Mouse (Mus musculus) heart, postnatal 14 days (tissue): ENCODE data around the gene Nop58. TPM values are rescaled to one million over a fixed set of nuclear protein-coding genes. Genes with fewer than 3 reads are reported as not detected.
"Not testable (repeated sequence)": the region's sequence is repeated elsewhere in the genome, so short reads cannot be mapped to it uniquely, and the experiment has no call there.

Experiments used
- DNase-seq, 2 experiments: peaks; one replicate each; pipeline ENCODE4 v3.0.0; 2021 to 2022
- intact Hi-C: fragments of 180-260 bp; cut with DNase I; formaldehyde crosslinking; loops from one replicate; pipeline ENCODE4 v1.15.1; 2025
- long read RNA-seq, 2 experiments: library from polyadenylated mRNA; stranded (forward); transcript quantifications; one replicate each; pipeline ENCODE4 v2.0.0; 2021
- total RNA-seq, 2 experiments: library from RNA; stranded (reverse); gene quantifications; 2 replicates each; pipeline ENCODE4 v1.2.3; 2021

Gene Nop58
- total RNA-seq = 10 to 100 TPM; 29.5 to 37.9 TPM
- long read RNA-seq, experiment 1, full-length matches to known transcripts = 7 of 13 reads
- long read RNA-seq, experiment 1, partial matches to known transcripts = 1 of 13 reads
- long read RNA-seq, experiment 1, other reads (novel, unspliced or antisense) = 5 of 13 reads
- long read RNA-seq, experiment 2, full-length matches to known transcripts = 4 of 9 reads
- long read RNA-seq, experiment 2, partial matches to known transcripts = 2 of 9 reads
- long read RNA-seq, experiment 2, other reads (novel, unspliced or antisense) = 3 of 9 reads

GRCm38 (mm10) chr1:59684819-59685755 is at the start of gene Nop58:
Nop58 (plus strand) TSS chr1:59684971.
- intact Hi-C loops = loop anchor here (2.0 kb wide), 1 partner anchor 14 kb away; the partner anchor contains the start of gene Sumo1

GRCm38 (mm10) chr1:59636349-59636748 is 48.4 kb upstream of the Nop58 start:
- intact Hi-C loops = no loop called here
- no peak for DNase-seq

More at GRCm38 (mm10) chr1:59684819-59685755, at the start of gene Nop58:
- peak; percentile 78 to 87 for DNase-seq

GRCm38 (mm10) chr1:59638371-59638770 is 46.4 kb upstream of the Nop58 start:
- intact Hi-C loops = no loop called here
- no peak for DNase-seq

- intact Hi-C loops = no loop called here
- DNase-seq = no peak
Measured at GRCm38 (mm10) chr1:59642488-59642887, 42.3 kb upstream of the Nop58 start.

GRCm38 (mm10) chr1:59646502-59646901 is 38.3 kb upstream of the Nop58 start:
- intact Hi-C loops, DNase-seq: not testable (repeated sequence)

- intact Hi-C loops = no loop called here
- no peak for DNase-seq
Measured at GRCm38 (mm10) chr1:59651201-59651819, 33.5 kb upstream of the Nop58 start.

- intact Hi-C loops = no loop called here
Measured at GRCm38 (mm10) chr1:59653243-59653911, 31.4 kb upstream of the Nop58 start.

GRCm38 (mm10) chr1:59656244-59657171 is 28.3 kb upstream of the Nop58 start:
- intact Hi-C loops = no loop called here
- no peak for DNase-seq

More at GRCm38 (mm10) chr1:59653243-59653911, 31.4 kb upstream of the Nop58 start:
- no peak for DNase-seq

GRCm38 (mm10) chr1:59663456-59664135 is 21.2 kb upstream of the Nop58 start:
- intact Hi-C loops = no loop called here

GRCm38 (mm10) chr1:59668871-59669270 is 15.9 kb upstream of the Nop58 start:
- no peak for DNase-seq
- intact Hi-C loops = no loop called here

More at GRCm38 (mm10) chr1:59663456-59664135, 21.2 kb upstream of the Nop58 start:
- no peak for DNase-seq

GRCm38 (mm10) chr1:59669962-59670630 is 14.7 kb upstream of the Nop58 start:
- intact Hi-C loops = loop anchor here (2.0 kb wide), 1 partner anchor 15 kb away; the partner anchor contains the start of gene Nop58
- DNase-seq = peak in 1 of 2 experiments; percentile 37

GRCm38 (mm10) chr1:59670641-59671168 is 14.1 kb upstream of the Nop58 start, which contains the start of gene Sumo1:
Sumo1 (minus strand) TSS chr1:59670834.
- intact Hi-C loops = loop anchor here (2.0 kb wide), 1 partner anchor 14 kb away; the partner anchor contains the start of gene Nop58
- DNase-seq = peak; percentile 87 to 91

- intact Hi-C loops = no loop called here
- DNase-seq = no peak
Measured at GRCm38 (mm10) chr1:59673661-59674060, 11.1 kb upstream of the Nop58 start.

GRCm38 (mm10) chr1:59683926-59684818 is 599 bp upstream of the Nop58 start:
- peak; percentile 16 to 26 for DNase-seq
- intact Hi-C loops = loop anchor here (2.0 kb wide), 1 partner anchor 13 kb away; the partner anchor contains the start of gene Sumo1

GRCm38 (mm10) chr1:59687493-59687892 is 2.7 kb downstream of the Nop58 start:
- DNase-seq = no peak
- intact Hi-C loops = no loop called here

GRCm38 (mm10) chr1:59690467-59690866 is 5.7 kb downstream of the Nop58 start:
- DNase-seq = no peak
- intact Hi-C loops = no loop called here
